Mouse (Mus musculus): ENCODE measurements around the gene Zfp593.

Zfp593 gene

DNA sequence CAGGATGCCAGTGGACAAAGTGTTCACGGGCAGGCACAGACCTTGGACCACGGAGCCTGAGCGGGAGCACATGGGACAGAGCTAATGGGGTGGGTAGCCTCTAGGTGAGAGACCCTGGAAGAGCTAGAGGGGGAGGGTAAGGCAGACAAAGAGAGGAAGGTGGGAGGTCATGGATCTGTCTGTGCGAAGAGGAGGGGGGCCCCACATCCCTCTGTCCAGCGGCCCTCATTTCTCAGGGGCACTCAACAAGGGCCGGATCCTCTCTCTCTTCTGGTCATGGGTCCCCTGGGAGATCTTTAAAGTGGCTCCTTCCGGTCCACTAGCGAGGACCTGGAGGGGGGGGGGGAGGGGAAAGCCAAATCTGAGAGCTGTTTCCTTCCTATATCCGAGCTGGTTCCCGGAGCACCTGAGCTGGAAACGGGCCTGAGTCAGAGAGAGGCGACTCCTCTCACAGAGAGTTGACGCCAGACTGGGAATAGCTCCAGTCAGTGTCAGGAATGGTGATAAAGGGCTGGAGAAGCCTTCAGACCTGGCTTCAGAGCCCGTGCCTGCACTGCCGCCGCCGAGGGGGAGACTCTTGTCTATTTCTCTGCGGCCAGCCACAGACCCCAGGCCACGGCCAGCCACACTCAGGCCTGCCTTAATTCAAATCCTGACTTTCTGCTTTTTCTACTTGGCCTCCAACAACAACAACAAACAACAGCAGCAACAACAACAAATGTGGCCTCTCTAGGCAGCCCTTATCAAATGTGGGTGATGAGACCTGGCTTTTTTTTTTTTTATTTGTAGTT lies 11.2 kb upstream of the Zfp593 start:
- DNase-seq (ENCODE audit: low spot score): no peak

DNA sequence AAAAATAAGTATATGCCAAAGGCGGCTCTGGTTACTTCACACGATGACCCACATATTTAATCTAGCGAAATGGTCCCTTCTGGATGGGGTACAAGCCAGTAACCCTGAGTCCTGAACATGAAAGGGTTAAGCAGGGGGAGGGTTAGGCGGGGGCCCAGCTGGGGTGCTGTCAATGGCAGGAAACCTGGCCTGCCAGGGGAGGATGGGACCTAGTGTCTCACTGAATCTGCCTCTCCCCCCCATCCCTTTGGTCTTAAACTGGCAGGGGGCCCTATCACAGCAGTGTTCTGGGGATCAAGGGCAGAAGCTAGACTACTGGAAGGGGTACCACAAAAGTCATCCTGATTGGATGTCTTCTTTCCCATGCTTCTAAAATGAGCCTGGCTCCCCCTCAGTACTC lies 10.5 kb upstream of the Zfp593 start:
- DNase-seq (ENCODE audit: low spot score): no peak

DNA sequence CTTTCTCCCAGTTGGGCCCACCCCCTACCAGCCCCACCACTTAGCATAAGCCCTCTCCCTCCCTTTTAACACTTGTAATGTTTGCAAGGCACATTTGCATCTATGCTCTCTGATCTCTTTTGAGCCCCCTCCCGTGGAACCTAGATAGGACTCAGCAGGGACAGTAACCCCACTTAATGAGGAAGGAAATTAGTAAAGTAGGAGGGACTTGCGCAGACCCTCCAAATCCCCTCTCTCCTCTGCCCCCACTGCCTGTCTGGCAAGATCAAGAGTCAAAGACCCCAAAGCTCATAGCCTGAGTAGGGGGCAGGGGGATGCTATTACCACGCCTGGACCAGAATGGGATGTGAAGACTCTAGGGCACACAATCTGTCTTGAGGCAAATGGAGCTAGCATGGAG lies 9.4 kb upstream of the Zfp593 start:
- DNase-seq (ENCODE audit: low spot score): no peak

DNA sequence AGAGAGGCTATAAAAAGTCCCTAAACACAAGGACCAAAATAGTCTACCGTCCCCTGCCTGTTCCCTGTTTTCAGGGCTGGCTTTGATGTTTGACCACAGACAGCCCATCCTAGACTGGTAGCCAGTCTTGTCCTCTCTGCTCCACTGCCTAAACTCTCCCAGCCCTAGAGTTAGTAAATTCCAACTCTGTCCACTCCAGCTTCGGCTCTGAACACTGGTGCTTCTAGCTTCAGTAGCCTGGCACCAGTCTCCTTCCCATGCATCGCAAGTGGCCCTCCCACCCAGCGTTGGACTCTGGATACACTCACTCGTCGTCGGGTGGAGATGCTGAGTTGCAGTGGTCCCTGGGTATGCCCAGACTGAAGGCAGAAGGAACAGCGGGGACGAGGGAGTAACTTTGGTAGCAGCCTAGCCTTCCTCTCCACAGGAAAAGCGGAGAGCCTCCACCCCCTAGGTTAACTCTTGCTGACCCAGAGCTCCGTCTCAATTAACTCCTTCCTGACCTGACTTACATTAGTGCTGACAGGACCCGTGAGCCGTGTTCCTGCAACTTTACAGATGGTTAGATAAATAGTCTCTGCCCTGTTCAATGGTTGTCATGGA lies 8.4 kb upstream of the Zfp593 start, which contains the start of gene Grrp1:
Gene Grrp1, minus strand, starts transcription at position 385 of the 603 bp plus-strand sequence.
- no peak for DNase-seq (ENCODE audit: low spot score)

DNA sequence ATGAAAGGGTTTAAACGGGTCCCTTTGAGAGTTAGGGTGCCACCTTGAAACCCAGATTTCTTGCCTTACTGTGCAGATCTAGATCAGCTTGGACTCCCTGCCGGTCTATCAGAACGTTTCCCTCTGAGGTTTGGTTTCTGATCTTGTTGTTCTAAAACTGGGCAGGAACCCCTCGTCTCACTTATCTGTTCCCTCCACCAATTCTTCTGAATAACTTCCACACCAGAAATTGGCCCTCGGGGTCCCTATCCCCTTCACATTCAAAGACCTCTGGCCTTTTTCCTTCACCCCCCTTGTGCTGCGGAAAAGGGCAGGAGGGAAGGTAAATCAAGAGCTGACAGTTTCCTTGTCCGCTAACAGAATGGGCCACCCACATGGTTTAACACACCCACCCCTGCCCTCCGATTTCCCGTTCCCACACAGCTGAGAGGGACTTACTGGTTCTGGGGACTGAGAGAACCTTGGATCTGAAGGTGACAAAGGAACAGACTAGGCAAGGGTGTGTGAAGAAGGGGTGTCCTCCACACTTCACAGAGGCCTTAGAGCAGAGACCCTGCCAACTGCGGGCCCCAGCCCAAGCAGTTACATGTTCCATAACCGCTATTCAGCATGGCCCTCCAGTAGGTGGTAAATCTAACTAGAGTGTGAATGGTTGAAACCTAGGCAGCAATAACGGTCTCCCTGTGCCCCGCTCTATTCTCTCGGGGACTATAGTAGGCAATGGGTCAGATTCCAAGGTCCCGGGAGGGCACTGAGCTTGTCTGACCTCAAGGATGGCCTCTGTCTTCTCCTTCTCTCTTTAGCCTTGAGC lies 7.7 kb upstream of the Zfp593 start:
- no peak for DNase-seq (ENCODE audit: low spot score)

DNA sequence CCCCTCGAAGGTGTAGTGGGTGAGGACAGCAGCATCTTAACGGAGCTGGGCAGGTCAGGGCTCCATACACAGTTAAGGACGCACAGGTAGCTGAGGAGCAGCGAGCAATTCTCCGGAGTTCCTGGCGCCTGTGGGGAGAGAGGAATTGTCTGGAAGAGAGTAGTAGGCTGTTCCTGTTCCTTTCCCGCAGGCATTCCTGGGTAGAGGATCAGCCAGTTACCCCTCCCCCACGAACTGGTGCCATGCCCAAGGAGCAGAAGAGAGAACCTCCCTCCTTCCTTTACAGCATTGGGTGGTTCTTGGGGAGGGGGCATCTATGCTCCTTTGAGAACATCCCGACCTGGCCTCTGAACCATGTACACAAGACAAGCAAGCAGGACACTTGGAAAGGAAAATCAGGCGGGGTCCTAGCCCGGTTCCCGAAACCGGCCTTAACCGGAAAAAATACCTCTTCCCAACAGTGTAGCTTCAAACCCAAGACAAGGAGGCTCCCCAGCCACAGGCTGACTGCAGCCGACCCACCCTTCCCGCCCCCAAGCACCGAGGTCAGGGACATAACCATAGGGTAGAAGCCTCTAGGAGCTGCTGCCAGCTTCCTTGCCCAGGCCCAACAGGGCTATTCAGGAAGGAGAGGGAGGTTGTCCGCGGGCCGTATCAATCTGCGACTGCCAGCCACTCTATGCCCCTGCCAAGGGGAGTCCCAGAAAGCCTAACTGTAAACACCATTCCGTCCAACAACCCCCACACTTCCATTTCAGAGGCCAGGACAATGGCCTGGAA lies 6.9 kb upstream of the Zfp593 start:
- DNase-seq (ENCODE audit: low spot score): no peak

DNA sequence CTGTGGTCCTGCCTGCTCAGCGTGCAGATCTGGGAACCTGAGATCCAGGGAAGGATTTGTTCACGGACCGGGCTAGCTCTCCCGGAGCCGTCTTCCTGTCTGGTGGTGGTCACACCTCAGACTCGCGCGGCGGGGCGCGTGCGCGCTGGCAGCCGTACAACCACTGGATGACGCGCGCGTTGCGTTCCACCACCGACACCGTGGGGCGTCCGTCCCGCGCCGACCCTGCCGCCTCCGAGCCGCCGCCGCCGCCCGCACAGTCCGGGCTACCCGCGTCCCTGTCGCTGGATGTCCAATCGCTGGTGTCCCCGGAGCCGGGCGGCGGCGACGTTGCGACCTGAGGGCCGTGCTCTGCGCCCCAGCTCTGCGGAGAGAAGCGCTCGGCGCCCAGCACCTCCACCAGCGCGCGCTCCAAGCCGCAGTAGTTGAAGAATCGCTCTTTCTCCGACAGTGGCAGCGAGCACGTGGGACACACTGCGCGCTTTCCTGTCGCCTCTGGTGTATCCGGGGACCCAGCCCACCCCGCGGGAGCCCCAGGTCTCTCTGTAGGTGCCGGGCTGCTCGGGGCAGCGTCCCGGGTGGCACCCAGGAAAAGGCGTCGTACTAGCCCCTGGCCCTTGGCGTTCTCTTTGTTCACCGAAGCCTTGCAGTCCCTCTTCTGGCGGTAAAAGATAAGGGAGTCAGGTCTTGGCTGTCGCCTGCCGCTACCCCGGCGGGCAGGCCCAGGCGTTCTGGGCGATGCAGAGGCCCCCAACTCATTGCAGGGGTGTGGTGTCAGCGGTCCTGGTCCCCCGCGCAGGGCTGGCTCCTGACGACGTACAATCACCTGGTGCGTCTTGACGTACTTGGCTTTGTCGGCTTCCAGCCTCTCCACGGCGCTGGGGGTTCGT lies 6.1 kb upstream of the Zfp593 start:
- DNase-seq (ENCODE audit: low spot score): no peak

DNA sequence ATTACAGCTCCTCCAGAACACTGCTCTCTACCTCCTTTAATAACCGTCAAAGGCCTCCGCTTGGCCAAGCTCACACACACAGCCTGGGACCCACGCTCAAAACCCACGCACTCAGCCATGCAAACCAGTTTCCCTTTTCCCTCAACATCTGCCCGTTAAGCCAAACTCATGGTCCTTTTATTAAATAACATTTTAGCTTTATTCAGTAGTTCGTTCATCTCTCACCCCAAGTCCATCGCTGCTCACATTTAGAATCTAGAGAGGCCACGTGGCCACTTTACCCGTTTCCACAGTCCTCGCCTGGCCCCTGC lies 5.5 kb upstream of the Zfp593 start:
- no peak for DNase-seq (ENCODE audit: low spot score)

DNA sequence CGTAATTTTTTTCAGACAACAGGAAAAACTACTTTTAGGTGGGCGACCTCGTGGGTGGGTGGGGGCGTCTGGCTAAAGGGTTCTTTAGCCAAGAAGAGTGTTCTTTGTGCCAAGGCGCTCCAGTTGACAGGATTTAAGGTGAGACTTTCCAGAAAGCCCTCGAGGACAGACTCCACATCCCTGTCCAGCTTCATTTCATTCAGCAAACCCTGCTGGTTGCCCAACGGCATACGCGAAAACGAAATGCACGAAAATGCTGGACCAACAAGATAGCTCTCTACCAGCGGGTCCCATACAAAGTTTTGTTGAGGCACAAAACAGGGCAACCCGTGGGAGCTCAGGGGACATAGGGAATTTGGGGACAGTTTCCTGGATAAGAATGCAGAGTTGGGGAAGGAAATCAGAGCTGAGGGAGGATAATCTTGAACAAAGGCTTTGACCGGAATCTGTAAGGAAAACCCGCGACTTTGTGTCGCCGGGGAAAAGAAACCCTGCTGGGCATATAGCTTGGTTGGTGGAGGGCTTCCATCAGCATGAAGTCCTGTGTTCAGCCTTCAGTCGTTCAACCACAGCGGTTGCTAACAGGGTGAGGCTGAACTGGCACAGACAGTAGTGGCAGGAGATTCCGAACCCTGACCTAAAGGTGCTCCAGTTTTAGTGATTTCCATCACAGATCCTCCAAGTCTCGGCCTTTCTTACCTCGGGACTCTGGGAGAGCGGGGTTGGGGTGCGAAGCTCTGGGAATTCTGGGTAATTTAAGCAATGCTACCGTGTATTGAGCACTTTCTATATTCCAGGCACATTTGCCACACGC lies 4.9 kb upstream of the Zfp593 start:
- no peak for DNase-seq (ENCODE audit: low spot score)

DNA sequence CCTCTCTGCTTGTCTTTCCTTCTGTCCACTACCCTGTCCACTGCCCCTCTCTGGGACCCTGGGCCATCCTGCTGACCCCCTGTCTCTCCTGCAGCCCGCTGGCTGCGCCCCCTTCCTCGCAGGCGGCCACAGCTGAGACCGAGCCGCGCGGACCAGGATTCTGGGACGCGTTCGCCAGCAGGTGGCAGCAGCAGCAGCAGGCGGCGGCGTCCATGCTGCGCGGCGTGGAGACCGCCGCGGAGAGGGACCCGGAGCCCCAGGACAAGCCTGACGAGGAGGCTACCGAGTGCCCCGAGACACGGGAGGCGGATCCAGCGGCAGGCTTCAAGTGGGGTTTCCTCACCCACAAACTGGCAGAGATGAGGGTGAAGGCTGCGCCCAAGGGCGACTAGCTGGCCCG lies 4.3 kb upstream of the Zfp593 start:
- DNase-seq (ENCODE audit: low spot score): no peak

DNA sequence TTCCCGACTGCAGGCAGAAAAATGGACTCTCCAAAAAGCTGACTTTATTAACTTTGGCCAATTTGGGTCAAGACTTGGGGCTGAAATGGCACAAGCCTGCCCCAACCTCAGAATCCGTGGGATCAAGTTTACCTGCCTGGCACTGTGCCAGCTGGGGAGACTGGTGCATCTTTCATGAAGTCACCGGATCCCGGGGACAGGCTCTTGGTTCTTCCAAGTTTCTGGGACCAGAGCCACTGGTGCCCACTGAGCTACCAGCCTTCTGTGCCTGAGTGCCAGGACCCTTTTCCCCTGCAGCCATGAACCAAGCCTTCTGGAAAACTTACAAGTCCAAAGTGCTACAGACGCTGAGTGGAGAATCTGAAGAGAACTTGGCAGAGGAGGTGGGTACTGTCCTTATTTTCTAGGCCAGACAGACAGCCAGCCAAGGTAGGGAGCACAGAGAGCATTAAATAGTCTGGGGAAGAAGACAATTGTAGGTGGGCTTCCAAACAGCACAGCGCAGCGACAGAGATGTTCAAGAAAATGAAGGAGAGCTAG lies 1.4 kb upstream of the Zfp593 start, which contains the start of gene Gm30191:
Gene Gm30191, plus strand, starts transcription at position 217 of the 540 bp plus-strand sequence.
- DNase-seq (ENCODE audit: low spot score): no peak

DNA sequence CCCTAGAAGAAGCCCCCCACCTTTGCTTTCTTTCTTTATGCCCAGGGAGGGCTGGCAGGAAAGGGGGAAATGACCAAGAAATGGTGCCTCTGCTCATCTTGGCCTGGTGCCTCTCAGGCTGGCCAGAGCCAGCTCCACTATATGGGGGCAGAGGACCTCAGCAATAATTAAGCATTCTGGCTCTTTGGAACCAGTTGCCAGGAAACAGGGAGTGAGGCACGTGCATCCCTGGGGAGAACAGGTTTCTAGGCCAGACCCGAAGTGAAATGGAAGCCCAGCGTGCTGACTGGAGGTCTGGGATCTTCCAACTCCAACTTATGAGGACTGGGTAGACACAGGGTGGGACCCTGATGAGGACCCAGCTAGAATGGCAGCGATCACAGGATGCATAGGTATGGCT lies 864 bp upstream of the Zfp593 start:
- no peak for DNase-seq (ENCODE audit: low spot score)

DNA sequence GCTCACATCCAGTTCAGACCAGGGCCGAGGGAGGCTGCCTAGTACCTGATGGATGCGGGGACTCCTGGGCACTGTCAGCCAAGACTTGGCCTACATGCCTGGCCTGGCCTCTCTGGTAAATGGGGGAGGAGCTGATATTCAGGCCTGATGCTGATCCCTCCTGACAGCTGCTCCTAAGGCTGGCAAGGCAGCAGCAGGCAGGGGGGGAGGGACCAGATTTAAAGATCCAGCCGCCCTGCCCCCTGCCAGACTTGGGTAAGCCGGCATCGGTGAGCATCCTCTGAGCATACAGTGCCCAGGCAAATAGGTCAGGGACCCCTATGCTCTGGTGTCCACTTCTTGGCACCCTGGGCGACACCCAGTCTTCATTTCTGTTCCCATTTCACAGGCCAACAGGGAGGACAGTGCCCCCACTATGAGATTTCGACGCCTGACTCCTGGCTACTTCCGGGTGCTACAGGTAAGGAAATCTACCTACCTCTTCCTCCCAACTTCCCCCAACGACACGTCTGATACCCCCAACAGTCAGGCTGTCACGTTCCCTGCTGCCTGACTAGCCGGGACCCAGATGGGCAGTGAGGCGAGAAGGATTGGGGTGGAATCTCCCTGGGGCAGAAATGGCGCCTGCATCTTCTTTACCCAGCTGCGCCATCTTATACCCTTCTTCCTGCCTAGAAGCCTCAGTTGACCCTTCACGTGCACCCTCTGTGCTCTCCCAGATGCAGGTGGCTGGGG lies 1.7 kb downstream of the Zfp593 start, which contains the start of gene E130218I03Rik:
Gene E130218I03Rik, plus strand, starts transcription at position 147 of the 735 bp plus-strand sequence.
- DNase-seq (ENCODE audit: low spot score): no peak

DNA sequence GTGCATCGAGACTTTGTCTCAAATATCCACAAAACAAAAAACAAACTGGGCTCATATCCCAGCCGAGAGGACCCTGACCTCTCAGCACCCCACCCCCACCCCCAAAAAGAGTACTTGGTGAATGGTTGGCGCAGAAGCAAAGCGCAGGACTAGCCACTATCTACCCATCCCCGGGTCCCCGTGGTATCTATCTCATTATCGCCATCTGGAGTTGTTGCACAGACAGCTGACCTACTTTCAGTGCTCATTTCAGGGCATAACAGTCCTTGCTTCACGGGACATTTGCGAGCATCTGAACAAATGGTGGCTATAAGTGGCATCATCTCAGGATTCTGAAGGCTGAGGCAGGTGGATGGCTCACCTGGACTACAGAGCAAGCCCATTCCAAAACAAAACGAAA lies 6.7 kb downstream of the Zfp593 start:
- no peak for DNase-seq (ENCODE audit: low spot score)

DNA sequence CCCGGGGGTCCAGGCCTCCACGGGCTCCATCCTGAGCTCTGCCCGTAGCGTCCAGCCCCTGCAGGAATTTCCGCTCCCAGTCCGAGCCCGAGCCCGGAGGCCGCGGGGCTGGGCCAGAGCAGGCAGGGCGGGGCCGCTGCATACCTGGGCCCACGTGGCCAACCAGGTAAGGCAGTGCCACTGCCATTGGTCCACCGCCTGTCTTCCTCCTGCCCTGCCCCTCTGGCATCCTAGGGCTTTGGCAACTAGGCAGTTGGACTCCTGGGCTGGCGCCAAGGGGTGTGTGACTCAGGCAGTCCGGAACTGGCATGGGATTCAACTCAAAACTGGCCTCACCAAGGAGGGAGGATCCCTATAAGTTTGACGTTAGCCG lies 7.1 kb downstream of the Zfp593 start, which contains the start of gene Cnksr1:
Gene Cnksr1, minus strand, starts transcription at position 121 of the 373 bp plus-strand sequence.
- DNase-seq (ENCODE audit: low spot score): no peak

DNA sequence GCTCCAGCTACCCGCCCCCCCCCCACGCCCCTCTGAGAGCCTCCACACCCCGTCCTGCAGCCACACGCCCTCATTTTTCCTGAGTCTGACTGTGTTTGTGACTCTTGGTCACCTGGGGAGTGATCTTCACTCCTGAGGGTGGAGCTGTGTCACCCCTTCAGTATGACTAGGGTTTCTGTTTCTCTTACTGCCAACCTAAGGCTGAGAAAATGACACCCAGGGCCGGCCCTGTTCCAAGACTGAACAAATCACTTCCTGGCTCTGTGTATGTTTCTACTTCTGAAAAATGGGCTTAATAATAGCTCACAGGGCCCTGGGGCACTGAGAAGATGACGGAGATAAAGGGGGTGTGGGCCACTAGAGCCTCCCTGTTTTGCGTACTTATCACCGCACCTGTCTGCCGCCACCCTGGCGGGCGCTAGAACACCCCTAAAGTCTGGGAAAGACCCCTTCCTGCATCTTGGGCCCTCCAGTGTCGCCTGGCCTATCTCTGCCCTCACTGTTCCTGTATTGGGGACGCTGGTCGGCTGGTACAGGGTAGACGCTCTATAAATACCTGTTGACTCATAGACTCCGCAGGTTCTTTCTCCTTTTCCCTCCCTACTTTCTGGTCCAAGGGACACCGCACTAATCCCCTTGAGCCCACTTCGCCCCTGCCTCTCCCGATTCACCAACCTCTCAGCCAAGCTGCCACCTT lies 7.7 kb downstream of the Zfp593 start:
- DNase-seq (ENCODE audit: low spot score): no peak

DNA sequence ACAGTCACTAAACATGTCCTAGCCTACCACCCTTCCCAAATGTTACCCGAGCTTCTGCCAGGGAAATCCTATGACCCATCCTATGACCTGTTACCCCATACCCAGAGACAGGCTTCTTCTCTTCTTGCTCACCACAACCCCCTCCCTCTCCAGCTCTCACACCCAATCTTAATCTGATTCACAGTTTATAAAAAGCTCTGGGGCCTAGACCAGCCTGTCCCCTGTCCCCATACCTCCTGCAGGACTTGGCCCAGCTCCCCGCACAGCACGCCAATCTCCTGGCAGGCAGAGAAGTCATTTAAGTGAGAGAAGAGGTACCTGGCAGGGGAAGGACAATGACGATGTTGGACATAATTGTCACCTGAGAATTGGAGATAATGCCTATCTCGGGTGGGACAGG lies 10.5 kb downstream of the Zfp593 start:
- no peak for DNase-seq (ENCODE audit: low spot score)

DNA sequence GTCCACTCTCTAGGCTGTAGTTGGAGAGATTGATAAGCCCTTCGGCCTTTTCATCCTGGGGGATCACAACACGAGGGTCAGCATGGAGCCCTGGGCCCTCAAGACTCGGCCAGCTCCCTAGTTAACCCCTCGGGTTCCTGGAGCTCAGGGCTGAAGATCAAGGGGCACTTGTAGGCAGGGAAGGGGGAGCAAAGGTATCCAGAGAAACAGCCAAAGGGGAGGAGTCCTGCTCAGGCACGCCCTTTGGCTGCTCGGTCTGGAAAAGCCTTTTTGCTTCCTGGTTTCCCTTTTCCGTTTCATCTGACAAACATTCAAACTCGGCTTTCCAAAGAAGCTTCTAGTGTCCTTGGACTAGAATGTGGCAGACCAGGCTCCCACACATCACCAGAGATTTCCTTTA lies 15.0 kb downstream of the Zfp593 start:
- DNase-seq (ENCODE audit: low spot score): no peak

DNA sequence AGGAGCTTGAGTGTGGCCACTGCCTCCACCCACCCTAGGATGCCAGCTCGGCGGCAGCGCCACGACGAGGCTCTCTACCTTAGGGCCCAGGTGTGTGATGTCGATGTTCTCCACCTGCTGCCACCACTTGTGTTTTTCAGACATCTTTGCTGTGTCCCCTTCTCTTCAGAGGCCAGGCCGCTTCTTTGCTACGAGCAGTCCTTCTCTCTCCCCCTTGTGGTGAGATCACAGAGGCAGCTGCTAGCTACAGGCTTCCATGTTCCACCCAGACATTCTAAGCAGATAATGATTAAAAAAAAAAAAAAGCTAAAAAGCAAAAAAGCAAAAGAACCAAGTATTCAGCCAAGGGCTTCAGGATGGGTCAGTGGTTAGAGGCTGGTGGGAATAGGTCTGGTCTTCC lies 18.2 kb downstream of the Zfp593 start, which contains the start of gene Catsper4:
Gene Catsper4, minus strand, starts transcription at position 190 of the 400 bp plus-strand sequence.
- DNase-seq (ENCODE audit: low spot score): no peak
